Mouse (Mus musculus) liver, postnatal 0 days (tissue): ENCODE measurements around the gene AI837181.

Experiments
- CTCF ChIP-seq: sonication (generic); IDR thresholded peaks from 2 replicates; pipeline ENCODE4 v1.5.1; 2016; ENCODE audit warnings: antibody characterized with exemption, low read depth
- EP300 ChIP-seq: IDR thresholded peaks from 2 replicates; pipeline ENCODE4 v1.6.1; 2016; ENCODE audit warnings: antibody characterized with exemption, low read depth, mild to moderate bottlenecking

DNA sequence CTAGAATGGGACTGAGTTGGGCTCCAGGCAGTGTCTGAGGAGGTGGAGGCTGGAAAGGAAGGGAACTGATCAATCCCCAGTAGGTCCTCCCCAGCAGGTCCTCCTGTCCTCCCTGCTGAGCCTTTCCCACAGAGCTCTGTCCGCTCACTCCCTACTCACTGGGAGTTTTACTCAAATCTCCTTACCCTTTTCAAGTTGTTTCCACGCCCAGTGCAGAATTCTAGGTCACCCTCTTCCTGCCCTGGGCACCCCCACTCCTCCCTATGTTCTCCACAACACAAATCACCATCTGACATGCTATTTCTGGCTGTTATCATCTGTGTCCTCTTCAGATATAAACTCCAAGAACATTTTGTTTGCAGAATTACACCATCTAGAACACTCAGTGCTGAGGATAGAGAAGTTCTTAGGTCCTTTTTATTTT lies 10.4 kb upstream of the AI837181 start:
- TF ChIP-seq CTCF (no peak), EP300 (peak; percentile 75)
